Mouse (Mus musculus) adipocyte (in vitro differentiated cells): ENCODE results near the gene Dusp6.

ENCODE experiments used
- DNase-seq: peaks from one replicate; pipeline ENCODE4 v3.0.0-alpha.2; 2016; ENCODE audit warnings: low spot score

Dusp6 gene

DNA sequence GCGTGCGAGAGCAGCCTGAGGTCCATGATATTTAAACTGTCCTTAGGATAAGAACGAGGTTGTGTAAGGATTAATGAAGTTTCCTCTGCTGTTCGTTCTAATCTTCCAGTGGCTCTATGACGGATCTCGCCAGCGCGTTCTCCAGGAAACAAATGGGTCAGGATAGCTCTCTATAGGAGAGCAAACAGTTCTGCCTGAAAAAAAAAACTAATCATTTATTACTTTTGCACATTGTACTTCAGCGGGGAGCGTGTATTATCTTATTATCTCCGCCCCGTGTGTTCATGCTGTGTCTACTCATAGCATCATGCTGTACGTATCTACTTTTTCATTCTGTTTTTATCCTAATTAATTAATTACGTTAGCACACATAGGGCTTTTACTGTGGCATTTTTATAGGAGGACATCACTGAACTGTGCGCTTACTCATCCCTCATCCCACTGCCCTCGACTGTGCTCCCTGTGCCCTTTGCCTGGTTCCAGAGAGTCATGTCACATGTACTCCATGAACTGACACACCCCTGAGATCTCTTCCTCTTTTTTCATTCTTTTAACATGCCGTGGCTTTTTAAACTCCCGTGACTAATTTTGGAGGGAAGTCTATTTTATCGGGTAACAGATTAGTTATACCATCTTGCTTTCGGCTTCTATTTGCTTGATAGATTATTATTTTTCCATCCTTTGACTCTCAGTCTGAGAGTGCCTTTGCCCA, 16.1 kb upstream of the Dusp6 start:
- no peak for DNase-seq

DNA sequence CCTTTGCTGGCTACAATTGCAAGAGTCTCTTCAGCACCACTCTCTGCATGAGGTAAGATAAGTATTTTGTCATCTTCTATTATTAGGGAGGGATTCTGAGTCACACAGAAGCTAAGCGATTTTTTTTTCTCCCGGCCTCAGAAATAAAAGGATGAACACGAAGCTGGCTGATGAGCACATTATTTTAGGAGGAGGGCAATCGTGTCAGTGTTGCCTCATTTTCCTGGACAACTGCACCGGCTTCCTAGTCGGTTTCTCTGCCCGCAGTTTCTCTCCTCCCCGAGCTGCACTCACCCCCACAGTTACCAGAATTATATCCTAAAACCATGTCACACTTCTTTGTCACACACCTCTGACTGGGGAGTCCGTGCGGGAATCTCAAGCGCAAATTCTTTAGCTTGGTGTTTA, 12.2 kb upstream of the Dusp6 start:
- no peak for DNase-seq

DNA sequence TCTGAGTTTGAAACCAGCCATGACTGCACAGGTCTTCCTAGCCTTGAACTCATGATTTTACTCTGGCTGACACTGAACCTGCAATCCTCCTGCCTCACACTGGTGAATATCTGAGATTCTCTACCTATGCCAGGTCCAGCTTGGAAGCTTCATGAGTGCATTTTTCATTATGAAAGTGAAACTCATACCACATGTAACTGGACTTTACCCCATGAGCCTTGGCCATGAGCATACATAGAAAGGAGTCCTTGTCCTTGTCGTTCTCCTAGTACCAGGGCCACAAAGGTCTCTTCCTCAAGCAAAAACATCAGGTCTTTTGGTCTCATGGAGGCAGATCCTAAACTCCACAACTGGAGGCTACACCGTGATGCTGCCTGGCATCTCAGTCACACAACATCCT, 9.6 kb upstream of the Dusp6 start:
- no peak for DNase-seq

DNA sequence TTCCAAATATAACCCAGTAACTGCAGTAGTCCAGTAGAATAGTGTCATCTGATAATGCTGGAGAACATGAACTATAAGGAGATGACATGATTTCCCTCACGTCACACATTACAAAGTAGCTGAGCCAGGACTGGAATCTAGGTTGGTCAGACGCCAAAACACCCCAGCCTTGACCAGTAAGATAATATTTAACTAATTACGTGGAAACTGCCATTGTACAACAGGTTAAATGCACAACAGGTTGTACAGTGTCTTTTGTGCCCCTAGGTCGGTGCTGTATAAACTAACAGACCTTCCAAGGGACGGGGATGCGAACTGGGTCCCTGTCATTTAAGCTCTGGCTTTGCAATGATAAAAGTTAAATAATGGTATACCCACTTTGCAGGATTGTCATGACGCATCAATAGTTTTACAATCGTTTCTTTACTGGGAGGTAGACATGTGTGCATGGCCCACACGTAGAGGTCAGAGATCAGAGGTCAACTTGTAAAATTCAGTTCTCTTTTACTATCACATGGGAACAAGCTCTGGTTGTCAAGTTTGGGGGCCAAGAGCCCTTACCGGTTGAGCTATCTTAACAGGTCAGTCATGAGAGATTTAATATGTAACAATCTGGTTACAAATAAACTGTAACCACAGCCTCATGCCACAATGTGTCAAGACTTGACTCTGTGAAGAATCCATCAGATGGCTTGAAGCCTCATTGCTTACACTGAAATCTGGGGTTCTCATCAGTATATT, 7.0 kb upstream of the Dusp6 start:
- no peak for DNase-seq

DNA sequence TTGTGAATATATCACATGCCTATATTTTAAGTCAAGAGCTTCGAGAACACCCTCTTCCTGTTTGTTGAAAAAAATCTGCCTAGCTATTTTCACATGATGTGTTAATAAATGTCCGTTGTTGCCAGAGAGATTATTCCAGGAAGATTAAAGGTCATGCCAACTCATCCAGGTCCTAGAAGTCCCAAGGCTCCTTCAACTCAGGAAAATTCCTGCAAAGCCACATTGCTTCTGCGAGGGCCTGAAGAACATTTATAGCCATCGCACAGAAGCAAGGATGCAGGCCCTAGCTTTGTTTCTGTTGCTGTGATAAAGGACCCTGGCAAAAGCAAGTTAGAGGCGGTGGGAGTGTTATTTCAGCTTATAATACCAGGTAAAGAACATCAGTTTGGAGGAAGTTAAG, 5.5 kb upstream of the Dusp6 start:
- peak; percentile 43 for DNase-seq

DNA sequence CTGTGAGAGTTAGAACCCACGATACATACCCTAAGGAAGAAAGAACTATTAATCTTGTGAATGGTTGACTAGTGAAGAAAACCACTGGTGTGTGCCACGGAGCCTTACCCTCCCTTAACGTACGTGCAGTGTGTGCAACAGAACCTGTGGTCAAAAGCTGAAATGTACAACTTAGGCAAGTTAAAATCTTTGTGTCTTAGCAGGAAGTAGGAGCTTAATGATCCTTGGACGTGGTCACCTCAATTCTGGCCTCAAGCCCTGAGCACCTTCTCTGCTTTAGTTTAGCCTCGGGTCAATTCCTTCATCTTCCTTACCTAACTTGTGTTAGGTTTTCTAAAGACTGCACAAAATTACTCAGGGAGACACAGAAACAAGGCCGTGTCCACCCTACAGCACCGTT, 3.2 kb upstream of the Dusp6 start:
- no peak for DNase-seq

DNA sequence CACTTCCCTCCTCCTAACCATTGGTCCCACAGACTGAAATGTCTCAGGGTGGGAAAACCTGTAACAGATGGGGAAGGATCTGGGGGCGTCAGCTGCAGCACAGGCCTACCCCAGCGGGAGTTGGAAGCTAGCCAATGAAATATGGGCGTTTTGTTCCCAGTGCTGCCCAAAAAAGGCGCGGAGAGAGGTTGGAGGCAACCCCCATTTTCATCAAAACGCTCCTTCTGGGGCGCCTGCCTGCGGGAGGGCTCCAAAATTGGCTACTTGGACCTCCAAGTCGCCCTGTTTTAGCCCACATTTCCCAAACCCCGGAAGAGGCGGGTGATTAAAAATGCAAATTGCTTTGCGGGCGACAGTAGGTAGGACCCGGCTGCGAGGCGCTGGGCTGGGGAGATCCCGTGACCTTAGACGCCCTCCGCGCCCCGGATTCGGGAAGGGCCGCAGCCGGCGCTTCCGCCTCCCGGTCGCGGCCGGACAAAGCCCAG, 1.8 kb upstream of the Dusp6 start:
- peak; percentile 54 for DNase-seq

DNA sequence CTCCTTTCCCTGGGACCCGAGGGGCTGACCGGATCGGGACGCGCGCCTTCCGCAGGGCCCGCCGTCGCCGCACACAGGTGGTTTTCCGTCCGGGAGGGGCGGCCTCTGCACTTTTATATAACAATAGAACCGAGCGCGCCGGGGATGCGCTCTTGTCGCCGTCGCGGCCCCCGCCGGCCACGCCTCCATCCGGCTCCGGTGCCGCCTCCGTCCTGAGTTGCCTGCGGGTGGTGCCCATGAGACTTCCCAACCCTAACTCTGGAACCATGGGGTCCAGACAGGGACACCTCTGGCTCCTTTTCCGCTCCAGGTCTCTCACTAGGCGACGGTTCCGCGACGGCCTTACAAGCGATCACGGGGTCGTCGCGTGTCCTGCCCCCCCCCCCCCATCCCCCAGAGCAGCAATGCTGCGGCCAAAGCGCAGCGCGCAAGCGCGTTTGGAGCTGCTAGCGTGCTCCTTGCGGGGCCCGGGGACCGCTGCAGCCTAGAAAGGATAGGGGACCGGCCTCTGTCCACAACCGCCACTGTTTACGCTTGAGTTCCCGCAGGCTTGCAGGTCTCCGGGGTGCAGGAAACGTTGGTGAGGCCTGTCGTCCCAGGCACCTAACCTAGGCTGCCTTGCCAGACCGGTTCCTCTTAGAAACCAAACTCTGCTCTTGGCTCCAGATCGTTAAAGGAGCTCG, 1.3 kb upstream of the Dusp6 start:
- peak; percentile 83 for DNase-seq

DNA sequence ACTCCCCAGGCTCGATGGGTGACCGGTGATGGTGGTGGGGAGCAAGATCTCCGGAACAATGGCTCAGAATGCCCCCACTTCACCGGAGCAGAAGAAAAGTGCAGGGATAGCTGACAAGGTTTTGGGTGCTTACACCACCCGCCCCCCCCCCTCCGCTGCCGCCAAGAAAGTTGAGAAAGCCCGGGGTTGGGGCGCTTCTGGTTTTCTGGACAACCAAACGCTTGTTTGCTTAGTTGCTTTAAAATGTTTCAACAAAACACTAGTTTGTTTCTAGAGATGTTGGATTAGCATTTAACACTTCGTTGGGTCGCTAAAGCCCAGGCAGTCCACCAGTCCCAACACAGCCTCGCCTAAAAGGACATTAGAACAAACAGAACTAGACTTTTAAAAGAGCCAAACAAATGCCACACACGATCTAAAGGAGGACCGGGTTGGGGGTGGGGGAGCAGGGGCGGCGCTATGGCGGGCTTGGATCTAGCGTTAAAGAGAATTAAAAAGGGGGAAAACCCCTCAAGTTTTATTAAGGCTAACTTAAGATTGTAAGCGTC, 638 bp upstream of the Dusp6 start:
- no peak for DNase-seq

DNA sequence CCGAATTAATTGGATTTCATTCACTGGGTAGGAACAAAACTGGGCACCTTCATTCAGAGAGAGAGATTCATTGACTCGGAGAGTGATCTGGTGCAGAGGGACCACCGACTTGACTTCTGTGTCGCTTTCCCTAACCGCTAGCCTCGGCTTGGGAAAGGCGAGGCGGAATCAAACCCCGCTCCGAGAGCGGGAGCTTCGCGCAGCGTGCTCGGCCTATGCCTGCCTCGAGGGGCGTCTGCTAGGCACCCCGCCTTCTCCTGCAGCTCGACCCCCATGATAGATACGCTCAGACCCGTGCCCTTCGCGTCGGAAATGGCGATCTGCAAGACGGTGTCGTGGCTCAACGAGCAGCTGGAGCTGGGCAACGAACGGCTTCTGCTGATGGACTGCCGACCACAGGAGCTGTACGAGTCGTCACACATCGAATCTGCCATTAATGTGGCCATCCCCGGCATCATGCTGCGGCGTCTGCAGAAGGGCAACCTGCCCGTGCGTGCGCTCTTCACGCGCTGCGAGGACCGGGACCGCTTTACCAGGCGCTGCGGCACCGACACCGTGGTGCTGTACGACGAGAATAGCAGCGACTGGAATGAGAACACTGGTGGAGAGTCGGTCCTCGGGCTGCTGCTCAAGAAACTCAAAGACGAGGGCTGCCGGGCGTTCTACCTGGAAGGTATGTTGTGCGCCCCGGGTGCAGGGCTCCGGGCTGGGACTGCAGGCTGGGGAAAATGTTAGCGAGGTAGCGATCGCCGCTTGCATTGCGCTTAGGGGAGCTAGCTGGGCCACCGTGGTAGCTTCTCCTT, 589 bp downstream of the Dusp6 start:
- peak; percentile 32 for DNase-seq

DNA sequence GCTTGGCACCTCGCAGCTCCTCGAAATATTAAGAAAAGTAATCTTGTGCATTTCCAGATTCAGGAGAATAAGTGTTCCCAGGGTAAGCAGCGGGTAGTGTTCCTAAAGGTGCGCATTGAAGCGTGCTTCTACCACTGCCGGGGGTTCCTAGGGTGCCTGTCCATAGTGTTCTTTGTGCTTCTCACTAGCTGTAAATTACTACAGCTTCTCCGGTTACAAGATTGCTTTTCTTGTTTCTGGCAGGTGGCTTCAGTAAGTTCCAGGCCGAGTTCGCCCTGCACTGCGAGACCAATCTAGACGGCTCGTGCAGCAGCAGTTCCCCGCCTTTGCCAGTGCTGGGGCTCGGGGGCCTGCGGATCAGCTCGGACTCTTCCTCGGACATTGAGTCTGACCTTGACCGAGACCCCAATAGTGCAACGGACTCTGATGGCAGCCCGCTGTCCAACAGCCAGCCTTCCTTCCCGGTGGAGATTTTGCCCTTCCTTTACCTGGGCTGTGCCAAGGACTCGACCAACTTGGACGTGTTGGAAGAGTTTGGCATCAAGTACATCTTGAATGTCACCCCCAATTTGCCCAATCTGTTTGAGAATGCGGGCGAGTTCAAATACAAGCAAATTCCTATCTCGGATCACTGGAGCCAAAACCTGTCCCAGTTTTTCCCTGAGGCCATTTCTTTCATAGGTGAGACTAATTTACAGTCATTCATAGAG, 1.4 kb downstream of the Dusp6 start:
- DNase-seq, result peak; percentile 21

DNA sequence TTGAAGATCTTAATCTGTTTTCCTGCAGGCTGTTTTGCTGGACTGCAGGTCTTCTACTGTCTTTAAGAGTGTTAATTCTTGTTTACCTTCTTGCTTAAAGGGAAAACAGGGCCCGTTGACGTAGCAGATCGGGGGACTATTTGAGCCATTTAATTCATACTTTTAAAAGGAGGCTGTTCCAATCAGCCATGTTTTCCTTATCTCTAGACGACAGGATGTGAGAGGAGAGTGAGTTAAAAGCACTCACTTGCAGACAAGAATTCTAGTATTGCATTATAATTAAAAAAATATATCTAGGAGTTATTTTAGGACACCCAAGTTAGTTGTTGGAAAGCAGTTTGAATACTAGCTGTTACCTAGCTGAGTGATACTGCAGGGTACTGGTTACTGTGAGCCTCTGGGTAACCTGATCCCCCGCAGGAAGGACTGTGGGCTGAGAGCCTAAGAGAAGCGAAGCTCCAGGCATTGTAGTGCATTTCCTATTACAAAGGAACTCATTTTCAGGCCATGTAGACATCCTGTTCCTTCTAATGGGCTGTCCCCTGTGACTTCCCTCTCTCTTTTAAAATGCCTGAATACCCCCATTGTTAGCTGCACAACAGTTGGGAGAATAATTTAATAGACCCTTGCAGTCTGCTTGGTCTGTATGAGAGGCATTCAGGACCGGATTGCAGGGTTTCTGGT, 2.1 kb downstream of the Dusp6 start:
- no peak for DNase-seq

DNA sequence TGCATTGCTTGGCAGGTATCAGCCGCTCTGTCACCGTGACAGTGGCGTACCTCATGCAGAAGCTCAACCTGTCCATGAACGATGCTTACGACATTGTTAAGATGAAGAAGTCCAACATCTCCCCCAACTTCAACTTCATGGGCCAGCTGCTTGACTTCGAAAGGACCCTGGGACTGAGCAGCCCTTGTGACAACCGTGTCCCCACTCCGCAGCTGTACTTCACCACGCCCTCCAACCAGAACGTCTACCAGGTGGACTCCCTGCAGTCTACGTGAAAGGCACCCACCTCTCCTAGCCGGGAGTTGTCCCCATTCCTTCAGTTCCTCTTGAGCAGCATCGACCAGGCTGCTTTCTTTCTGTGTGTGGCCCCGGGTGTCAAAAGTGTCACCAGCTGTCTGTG, 3.0 kb downstream of the Dusp6 start:
- DNase-seq, result no peak

DNA sequence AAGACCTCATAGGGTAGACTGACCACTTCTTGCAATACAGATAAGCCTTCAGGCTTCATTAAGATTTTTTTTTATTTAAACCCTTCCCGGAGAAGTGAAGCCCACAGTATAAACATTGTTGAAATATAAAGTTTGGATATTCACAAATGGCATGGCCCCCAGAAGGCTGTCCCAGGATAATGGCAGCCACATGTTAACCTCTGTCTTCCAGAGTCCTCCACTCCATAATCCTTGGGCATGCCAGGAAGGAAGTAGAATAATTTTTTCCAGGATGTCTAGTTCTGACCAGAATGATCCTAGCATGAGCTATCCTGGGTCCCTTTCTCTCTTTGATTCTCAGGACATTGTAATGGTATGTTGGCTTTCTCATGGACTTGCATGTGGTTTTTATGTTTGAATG, 4.6 kb downstream of the Dusp6 start:
- DNase-seq, result no peak

DNA sequence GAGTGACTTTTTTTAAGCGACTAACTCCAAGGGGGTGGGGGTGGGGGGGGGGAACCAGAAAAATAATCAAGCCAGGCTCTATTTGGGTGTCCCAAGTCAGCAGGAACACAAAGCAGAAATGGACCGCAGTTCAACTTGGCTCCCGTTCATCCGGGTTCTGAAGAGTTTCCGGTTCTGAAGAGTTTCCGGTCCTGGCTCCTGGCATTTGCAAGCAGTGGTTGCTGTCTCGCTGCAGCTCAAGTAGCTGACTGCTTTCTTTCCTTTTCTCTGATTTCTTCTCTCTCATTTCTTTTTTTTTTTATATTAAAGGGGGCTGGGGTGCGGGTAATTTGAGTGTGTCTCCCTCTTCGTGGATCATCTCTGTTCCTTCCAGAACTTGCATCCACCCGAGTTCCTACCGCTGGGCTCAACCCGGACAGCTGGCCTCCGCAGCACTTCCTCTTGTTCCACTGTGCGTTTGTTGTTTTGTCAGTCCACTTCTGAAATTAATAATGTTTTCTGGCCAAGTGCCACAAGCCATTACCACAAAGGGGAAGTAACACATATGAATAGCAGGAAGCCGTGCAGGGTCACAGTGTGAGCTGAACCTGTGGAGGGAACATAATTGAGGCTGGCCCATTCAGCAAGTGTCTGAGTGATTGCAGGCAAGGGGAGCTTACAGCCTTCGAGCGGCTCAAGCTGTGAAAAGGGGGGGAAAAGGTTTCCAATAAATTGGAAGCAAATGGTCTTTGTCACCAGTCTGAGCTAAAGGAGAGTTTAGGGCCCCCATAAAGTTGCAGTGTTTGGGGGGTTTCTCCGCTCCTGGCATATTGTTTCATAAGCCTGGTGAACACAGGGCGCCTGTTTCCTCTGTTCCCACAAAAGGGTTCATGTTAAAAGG, 5.6 kb downstream of the Dusp6 start:
- no peak for DNase-seq

DNA sequence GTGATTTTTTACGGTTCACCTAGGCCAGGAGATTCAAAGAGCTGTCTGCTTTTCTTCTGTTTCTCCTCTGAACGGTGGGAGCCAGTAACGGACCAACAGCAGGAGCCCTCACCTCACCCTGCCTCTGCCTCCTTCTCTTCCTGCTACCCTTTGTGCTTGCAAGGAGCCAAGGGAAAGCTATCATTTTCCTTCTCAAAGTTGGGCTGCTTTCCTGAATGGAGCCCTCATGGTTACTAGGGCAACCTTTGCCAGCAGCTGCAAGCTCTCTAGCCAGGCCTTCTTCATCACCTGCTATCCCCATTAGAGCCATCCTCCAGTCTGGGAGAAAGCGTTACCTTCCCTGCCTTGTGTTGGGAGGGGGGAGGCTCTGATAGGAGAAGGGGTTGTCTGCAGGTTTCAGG, 6.3 kb downstream of the Dusp6 start:
- DNase-seq, result no peak

DNA sequence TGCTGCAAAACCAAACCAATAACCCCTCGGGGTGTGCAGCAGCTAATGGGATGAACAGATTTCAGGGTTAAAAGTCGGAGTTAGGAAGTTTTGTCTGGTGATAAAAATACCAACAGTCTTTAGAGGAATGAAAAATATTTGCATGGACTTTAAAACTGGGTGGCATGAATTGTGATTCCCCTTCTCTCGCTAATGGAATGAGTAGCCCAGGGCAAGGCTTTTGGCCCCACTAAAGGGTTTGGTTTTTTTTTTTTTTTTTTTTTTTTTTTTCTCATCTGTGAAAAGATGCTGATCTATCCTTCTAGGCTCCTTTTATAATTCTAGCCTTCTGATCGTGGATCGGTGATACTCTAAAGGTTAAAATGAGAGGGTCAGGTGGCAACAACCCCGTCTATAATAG, 6.7 kb downstream of the Dusp6 start:
- no peak for DNase-seq

DNA sequence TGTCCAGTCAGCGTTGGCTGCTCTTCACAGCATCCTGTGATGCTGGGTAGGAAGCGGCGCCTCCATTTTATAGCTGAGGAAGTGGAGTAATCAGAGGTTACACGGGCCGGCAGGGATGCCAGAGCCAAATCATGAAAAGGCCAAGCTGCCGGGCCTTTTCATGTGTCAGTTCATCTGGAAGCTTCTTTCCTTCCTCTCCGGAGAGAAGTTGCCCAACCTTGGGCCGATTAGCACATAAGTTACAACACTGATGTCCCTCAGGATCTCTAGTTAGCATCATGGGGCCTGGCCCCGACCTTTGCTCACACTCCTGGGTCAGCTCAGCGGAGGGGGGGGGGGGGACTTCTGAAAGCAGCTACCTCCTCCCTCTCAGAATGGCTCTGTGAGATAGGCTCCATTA, 7.4 kb downstream of the Dusp6 start:
- DNase-seq, result peak; percentile 62

DNA sequence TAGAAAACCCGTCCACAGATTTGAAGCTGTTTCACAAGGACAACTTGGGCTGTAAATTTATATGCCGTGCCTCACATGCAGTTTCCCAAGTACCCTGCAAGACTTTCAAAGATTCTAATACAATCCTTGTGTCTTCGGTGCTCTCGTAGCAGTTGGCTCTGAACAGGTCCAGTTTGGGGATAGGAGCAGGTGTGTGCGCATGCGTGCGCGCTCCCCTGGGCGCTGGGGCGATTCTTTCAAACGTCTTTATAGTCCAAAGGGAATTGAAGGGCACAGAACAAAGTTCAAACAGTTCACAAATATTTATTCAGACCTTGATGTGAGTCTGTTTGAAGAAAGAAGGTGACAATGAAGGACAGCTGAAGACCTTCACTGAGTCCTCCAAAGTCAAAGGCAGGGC, 8.0 kb downstream of the Dusp6 start:
- DNase-seq, result no peak

DNA sequence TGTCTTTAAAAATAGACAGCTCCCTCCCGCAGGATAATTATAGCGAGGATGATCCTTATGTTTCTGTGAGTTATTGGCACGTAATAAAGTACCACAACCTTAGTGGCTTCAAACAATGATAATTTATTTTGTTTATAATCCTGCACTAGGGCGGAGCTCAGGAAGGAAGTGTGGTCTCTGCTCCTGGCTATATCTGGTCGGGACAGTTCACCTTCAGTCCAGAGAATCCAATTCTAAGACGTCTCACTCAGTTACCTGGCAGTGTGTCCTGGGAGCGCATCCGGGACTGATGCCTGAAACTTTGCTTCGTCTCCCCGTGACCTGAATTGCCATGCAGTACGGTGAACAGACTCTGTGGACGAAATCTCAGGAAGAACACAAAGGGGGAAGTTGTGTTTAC, 10.0 kb downstream of the Dusp6 start:
- DNase-seq, result no peak
